Mouse (Mus musculus) central nervous system, embryonic 11.5 days (tissue): ENCODE data around the gene Gm6902. TPM values are rescaled to one million over a fixed set of nuclear protein-coding genes. Genes with fewer than 3 reads are reported as not detected.

Experiments used
- polyA plus RNA-seq: library from polyadenylated mRNA; depleted of rRNA; stranded (reverse); fragments of >200 nt; gene quantifications from 2 replicates; pipeline ENCODE4 v1.2.3, GENCODE M21; 2012; rRNA removed

Gene Gm6902
- not detected in 2 replicates for polyA plus RNA-seq

GRCm38 (mm10) chr7:23278800-23279199, at the start of gene Gm6902:
Gene Gm6902, minus strand, starts transcription at chr7:23278900.

GRCm38 (mm10) chr7:23300892-23301291, 22.2 kb upstream of the Gm6902 start, which contains the start of gene Nlrp4e:
Gene Nlrp4e, plus strand, starts transcription at chr7:23301192.

GRCm38 (mm10) chr7:23251582-23251981, 27.1 kb downstream of the Gm6902 start, which contains the start of gene Vmn1r166:
Gene Vmn1r166, minus strand, starts transcription at chr7:23251682.

Other genes with a start within 250 kb of the Gm6902 start
- gene Vmn1r163, start 223.4 kb downstream of the Gm6902 start, polyA plus RNA-seq, result not detected in 2 replicates
- not detected in 2 replicates for gene Gm8720, start 211.4 kb downstream of the Gm6902 start, polyA plus RNA-seq
- not detected in 2 replicates for gene Gm10662, start 134.4 kb downstream of the Gm6902 start, polyA plus RNA-seq
- not detected in 2 replicates for gene Vmn1r165, start 61.6 kb downstream of the Gm6902 start, polyA plus RNA-seq
- gene Vmn1r166, start 27.2 kb downstream of the Gm6902 start, polyA plus RNA-seq, result not detected in 2 replicates
- gene Nlrp4e, start 22.3 kb upstream of the Gm6902 start, polyA plus RNA-seq, result not detected in 2 replicates
- gene Nlrp5, start 107.0 kb upstream of the Gm6902 start, polyA plus RNA-seq, result not detected in 2 replicates
- not detected in 2 replicates for gene Vmn1r167, start 228.3 kb upstream of the Gm6902 start, polyA plus RNA-seq